Mouse (Mus musculus): ENCODE measurements around the gene Chrng. TPM values are rescaled to one million over a fixed set of nuclear protein-coding genes. Genes with fewer than 3 reads are reported as not detected.
A peak's percentile ranks its signal among the peaks of the same experiment; 100 is the strongest.

Chrng gene
- polyA plus RNA-seq (2017; shearing (Covaris generic)): under 1 TPM in 1 of 2 experiments, not detected in 1; 0.30 TPM

- ATAC-seq: no peak
Observed at GRCm38 (mm10) chr1:87204465-87204864, at the start of gene Chrng. TSS of gene Chrng (plus strand) at chr1:87204657.

GRCm38 (mm10) chr1:87155531-87156198 is 48.8 kb upstream of the Chrng start:
- no peak for ATAC-seq

- ATAC-seq: no peak
Observed at GRCm38 (mm10) chr1:87156199-87156587, 48.3 kb upstream of the Chrng start, which contains the start of gene Ecel1. TSS of gene Ecel1 (minus strand) at chr1:87156521.

GRCm38 (mm10) chr1:87159396-87159795 is 45.1 kb upstream of the Chrng start:
- ATAC-seq: no peak

- ATAC-seq: no peak
Observed at GRCm38 (mm10) chr1:87164164-87164795, 40.2 kb upstream of the Chrng start.

GRCm38 (mm10) chr1:87164796-87165184 is 39.7 kb upstream of the Chrng start:
- no peak for ATAC-seq

- ATAC-seq: no peak
Observed at GRCm38 (mm10) chr1:87170458-87170857, 34.0 kb upstream of the Chrng start.

- ATAC-seq: no peak
Observed at GRCm38 (mm10) chr1:87171312-87171711, 33.1 kb upstream of the Chrng start.

GRCm38 (mm10) chr1:87172316-87172715 is 32.1 kb upstream of the Chrng start:
- no peak for ATAC-seq

GRCm38 (mm10) chr1:87174006-87174955 is 30.2 kb upstream of the Chrng start:
- ATAC-seq: no peak

GRCm38 (mm10) chr1:87175852-87176292 is 28.6 kb upstream of the Chrng start:
- ATAC-seq: no peak

GRCm38 (mm10) chr1:87180896-87181295 is 23.6 kb upstream of the Chrng start:
- peak; percentile 85 for ATAC-seq

- no peak for ATAC-seq
Observed at GRCm38 (mm10) chr1:87183013-87183412, 21.4 kb upstream of the Chrng start, which contains the start of gene Prss56. TSS of gene Prss56 (plus strand) at chr1:87183313.

- no peak for ATAC-seq
Observed at GRCm38 (mm10) chr1:87183998-87184750, 20.3 kb upstream of the Chrng start.

GRCm38 (mm10) chr1:87184751-87185139 is 19.7 kb upstream of the Chrng start:
- peak; percentile 55 for ATAC-seq

GRCm38 (mm10) chr1:87185526-87185925 is 18.9 kb upstream of the Chrng start:
- no peak for ATAC-seq

GRCm38 (mm10) chr1:87186261-87187036 is 18.0 kb upstream of the Chrng start:
- no peak for ATAC-seq

GRCm38 (mm10) chr1:87187037-87187355 is 17.5 kb upstream of the Chrng start:
- peak; percentile 66 for ATAC-seq

- ATAC-seq: no peak
Observed at GRCm38 (mm10) chr1:87190429-87190828, 14.0 kb upstream of the Chrng start, which contains the start of gene Chrnd. TSS of gene Chrnd (plus strand) at chr1:87190607.

GRCm38 (mm10) chr1:87197296-87197695 is 7.2 kb upstream of the Chrng start:
- ATAC-seq: no peak
